Mouse (Mus musculus) thymus, adult 2 months (tissue): ENCODE measurements around the gene Fam172a. TPM values are rescaled to one million over a fixed set of nuclear protein-coding genes. Genes with fewer than 3 reads are reported as not detected.

Experiments
- DNase-seq: peaks from one replicate; pipeline ENCODE4 v3.0.0; 2021
- H3K27ac ChIP-seq: fragments of 200-500 bp; 2 replicates; pipeline ENCODE4 v1.5.1; 2012; ENCODE audit warnings: low read length, control low read depth; ENCODE audit not compliant: control insufficient read depth, insufficient read depth
- H3K27me3 ChIP-seq: fragments of 200-500 bp; 2 replicates; pipeline ENCODE4 v1.6.1; 2012; ENCODE audit warnings: mild to moderate bottlenecking, low read length, moderate library complexity, mixed read lengths; ENCODE audit not compliant: control insufficient read depth, insufficient read depth
- H3K36me3 ChIP-seq: fragments of 200-500 bp; 2 replicates; pipeline ENCODE4 v1.6.1; 2012; ENCODE audit warnings: mild to moderate bottlenecking, low read length, moderate library complexity; ENCODE audit not compliant: control insufficient read depth, insufficient read depth
- H3K4me1 ChIP-seq: fragments of 200-500 bp; replicated peaks from 2 replicates; pipeline ENCODE4 v1.6.1; 2012; ENCODE audit warnings: low read length; ENCODE audit not compliant: control insufficient read depth, insufficient read depth
- H3K4me3 ChIP-seq: fragments of 200-500 bp; 2 replicates; pipeline ENCODE4 v1.5.1; 2012; ENCODE audit warnings: mild to moderate bottlenecking, low read length, control low read depth, moderate library complexity; ENCODE audit not compliant: control insufficient read depth, insufficient read depth
- CTCF ChIP-seq: fragments of 200-500 bp; IDR thresholded peaks from 2 replicates; pipeline ENCODE4 v1.5.1; 2012; ENCODE audit warnings: mild to moderate bottlenecking, control low read depth, low read length, moderate library complexity, borderline replicate concordance; ENCODE audit not compliant: control insufficient read depth, poor library complexity, insufficient read depth; ENCODE audit errors: extremely low read depth
- POLR2A ChIP-seq: fragments of 200-500 bp; IDR thresholded peaks from 2 replicates; pipeline ENCODE4 v1.6.1; 2012; ENCODE audit warnings: mild to moderate bottlenecking, low read length, control low read depth, moderate library complexity; ENCODE audit not compliant: control insufficient read depth, poor library complexity, insufficient read depth; ENCODE audit errors: extremely low read depth
- WGBS: fragments of 180-500 bp; shearing (Covaris S2); methylation state at CpG from one replicate; pipeline ENCODE4 v1.1.7; 2018; 5-methylcytosine and 5-hydroxymethylcytosine counted together
- polyA plus RNA-seq: library from polyadenylated mRNA; depleted of rRNA; stranded (reverse); fragments of >200 nt; gene quantifications from 2 replicates; pipeline ENCODE4 v1.2.3, GENCODE M21; 2012

Fam172a gene
- polyA plus RNA-seq, 1 experiment, result 22.7 TPM

GRCm38 (mm10) chr13:78163087-78163958 lies 461.5 kb downstream of the Fam172a start:
- peaks cover 7% of the 10 kb centered on the region; the same call in 1 of the 2 replicates for H3K4me1 ChIP-seq
- H3K4me3 ChIP-seq, result peak overlapping the region; percentile 33
- no peaks in the 10 kb centered on the region for H3K36me3 ChIP-seq
- peak; percentile 12 for DNase-seq
- no peak for TF ChIP-seq POLR2A
- TF ChIP-seq CTCF, result no peak
- H3K27me3 ChIP-seq, result no peaks in the 10 kb centered on the region; the same call in 1 of the 2 replicates
- WGBS, result 2% methylated on average over 83 of the region's 86 CpGs
- no peak overlapping the region for H3K27ac ChIP-seq

GRCm38 (mm10) chr13:78164941-78165340 lies 463.1 kb downstream of the Fam172a start:
- Histone ChIP-seq H3K27ac (no peak overlapping the region), H3K4me1 (peaks cover 7% of the 10 kb centered on the region; the same call in 1 of the 2 replicates), H3K27me3 (no peaks in the 10 kb centered on the region; the same call in 1 of the 2 replicates), H3K4me3 (no peak overlapping the region), H3K36me3 (no peaks in the 10 kb centered on the region)
- TF ChIP-seq POLR2A (no peak), CTCF (no peak)
- DNase-seq, result no peak

- Histone ChIP-seq H3K4me3 (no peak overlapping the region), H3K27me3 (no peaks in the 10 kb centered on the region; the same call in 1 of the 2 replicates), H3K27ac (no peak overlapping the region), H3K4me1 (peaks cover 7% of the 10 kb centered on the region; the same call in 1 of the 2 replicates), H3K36me3 (no peaks in the 10 kb centered on the region)
- no peak for TF ChIP-seq CTCF
- TF ChIP-seq POLR2A, result no peak
- 73% methylated on average over 4 of the region's 4 CpGs for WGBS
- DNase-seq, result no peak
Measured at GRCm38 (mm10) chr13:78168166-78168565, 466.3 kb downstream of the Fam172a start.

GRCm38 (mm10) chr13:78171320-78171719 lies 469.5 kb downstream of the Fam172a start:
- Histone ChIP-seq H3K27ac (no peak overlapping the region), H3K4me1 (no peaks in the 10 kb centered on the region), H3K27me3 (peaks cover 2% of the 10 kb centered on the region; the same call in 1 of the 2 replicates), H3K36me3 (no peaks in the 10 kb centered on the region), H3K4me3 (no peak overlapping the region)
- no peak for DNase-seq
- TF ChIP-seq CTCF (no peak), POLR2A (no peak)
- 9% methylated on average over 15 of the region's 15 CpGs for WGBS

- TF ChIP-seq CTCF (no peak), POLR2A (no peak)
- DNase-seq, result no peak
- Histone ChIP-seq H3K4me1 (no peaks in the 10 kb centered on the region), H3K27me3 (peaks cover 2% of the 10 kb centered on the region; the same call in 1 of the 2 replicates), H3K27ac (no peak overlapping the region), H3K4me3 (no peak overlapping the region), H3K36me3 (no peaks in the 10 kb centered on the region)
- WGBS, result 24% methylated on average over 17 of the region's 17 CpGs
Measured at GRCm38 (mm10) chr13:78171984-78172636, 470.3 kb downstream of the Fam172a start.

- 8% methylated on average over 3 of the region's 3 CpGs for WGBS
Measured at GRCm38 (mm10) chr13:78172861-78173260, 471.0 kb downstream of the Fam172a start.

More at GRCm38 (mm10) chr13:78172861-78173260, 471.0 kb downstream of the Fam172a start:
- H3K4me3 ChIP-seq, result no peak overlapping the region
- H3K27ac ChIP-seq, result no peak overlapping the region
- no peak for DNase-seq
- H3K36me3 ChIP-seq, result no peaks in the 10 kb centered on the region
- TF ChIP-seq POLR2A (no peak), CTCF (no peak)
- H3K4me1 ChIP-seq, result no peaks in the 10 kb centered on the region
- H3K27me3 ChIP-seq, result peaks cover 2% of the 10 kb centered on the region; the same call in 1 of the 2 replicates
